Mouse (Mus musculus) left cerebral cortex, adult 11 months (tissue): ENCODE measurements around the gene Gje1.

ENCODE experiments used
- DNase-seq: peaks from one replicate; pipeline ENCODE4 v3.0.0; 2022; ENCODE audit warnings: low spot score

Gene Gje1

GRCm38 (mm10) chr10:14718114-14718513 lies at the start of gene Gje1:
Gene Gje1 (minus strand): TSS chr10:14718214.
- no peak for DNase-seq

- no peak for DNase-seq
Observed at GRCm38 (mm10) chr10:14760618-14761017, 42.6 kb upstream of the Gje1 start.

DNA sequence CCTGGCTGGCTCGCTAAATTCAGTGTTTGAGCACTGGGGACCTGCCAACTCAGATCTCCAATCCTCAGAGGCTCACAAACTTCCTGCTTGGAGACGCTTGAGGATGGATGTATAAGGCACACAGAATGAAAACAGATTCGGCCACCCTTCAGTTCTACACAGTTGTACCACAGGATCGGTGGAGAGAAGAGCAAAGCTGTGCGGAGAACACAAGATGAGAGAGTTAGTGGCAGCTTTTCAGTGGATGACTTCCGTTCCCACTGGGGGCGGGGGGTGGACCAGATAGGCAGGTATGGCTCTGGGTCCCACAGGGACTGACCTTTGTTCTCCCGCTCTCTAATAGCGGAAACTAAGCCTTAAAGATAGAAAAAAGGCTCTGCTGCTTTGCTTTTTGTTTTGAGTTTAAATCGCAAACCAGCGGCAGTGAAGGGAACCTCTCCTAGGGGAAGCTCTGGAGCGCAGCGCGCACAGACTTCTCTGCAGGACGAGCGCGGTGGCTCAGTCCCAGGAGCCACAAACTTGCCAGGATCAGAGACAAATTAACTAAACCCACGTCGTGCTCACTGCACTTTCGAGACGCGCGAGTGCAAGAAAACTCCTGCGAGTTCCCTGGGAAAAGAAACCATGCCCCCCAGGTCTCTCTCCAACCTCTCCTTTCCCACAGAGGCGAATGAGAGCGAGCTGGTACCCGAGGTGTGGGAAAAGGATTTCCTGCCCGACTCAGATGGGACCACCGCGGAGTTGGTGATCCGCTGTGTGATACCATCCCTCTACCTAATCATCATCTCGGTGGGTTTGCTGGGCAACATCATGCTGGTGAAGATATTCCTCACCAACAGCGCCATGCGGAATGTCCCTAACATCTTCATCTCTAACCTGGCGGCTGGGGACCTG lies 41.9 kb upstream of the Gje1 start:
- DNase-seq = no peak

DNA sequence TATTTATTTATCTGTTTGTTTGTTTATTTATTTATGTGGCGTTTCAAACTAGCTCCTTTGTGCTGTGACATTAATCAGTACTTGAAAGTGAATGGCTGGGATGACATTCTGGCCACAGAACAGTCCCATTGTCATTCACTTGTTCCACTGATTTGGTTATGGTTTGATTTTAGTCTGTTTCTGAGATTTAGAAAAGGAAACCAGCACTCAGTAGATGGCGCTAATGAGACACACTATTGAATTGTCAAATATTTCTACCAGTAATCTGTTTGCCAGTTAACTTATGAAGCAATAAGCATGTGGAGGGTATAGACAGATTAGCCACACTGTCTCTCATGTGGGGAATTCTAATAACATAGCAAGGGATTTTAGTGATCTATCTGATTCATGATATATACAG lies 16.3 kb upstream of the Gje1 start:
- peak; percentile 62 for DNase-seq

DNA sequence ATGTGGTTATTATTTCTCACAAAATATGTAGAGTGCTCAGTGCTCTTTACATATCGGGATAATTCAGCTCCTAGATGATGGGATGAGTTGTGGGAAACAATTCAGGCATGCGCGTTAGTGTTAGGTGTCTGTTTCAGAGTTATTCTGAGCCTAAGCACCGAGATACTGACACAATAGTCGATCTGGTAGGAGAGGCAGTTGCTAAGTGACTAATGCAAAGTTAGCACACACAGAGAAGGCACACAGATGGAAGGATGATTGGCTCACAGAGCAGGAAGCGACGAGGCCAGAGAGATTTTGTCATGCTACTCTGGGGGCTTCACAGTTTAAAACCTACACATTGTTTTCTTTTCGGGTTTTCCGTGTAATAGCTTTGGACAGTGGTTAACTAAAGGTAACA lies 7.7 kb upstream of the Gje1 start:
- no peak for DNase-seq

GRCm38 (mm10) chr10:14705072-14706066 lies 12.6 kb downstream of the Gje1 start, which contains the start of the genes Vta1 and Nmbr:
Gene Vta1 (minus strand): TSS chr10:14705560.
Gene Nmbr (plus strand): TSS chr10:14705591.
- DNase-seq = peak; percentile 97

- no peak for DNase-seq
Observed at GRCm38 (mm10) chr10:14703830-14704420, 14.1 kb downstream of the Gje1 start.

DNA sequence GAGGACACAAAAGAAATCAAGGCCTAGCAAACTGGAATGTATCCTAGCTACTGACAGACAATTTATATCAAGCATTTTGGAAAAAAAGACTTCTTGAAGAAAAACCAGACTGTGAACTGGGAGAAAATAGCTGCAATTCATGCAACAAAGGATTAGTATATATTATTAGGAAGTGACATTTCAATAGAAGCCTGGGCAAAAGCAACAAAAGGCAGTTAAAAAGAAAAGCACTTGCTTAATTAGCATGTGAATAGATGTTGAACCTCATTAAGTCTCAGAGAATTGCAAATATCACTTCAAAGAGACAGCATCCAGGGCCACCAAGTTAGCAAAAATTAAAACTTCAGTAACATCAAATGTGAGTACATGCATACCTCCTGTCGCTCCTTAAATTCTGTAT lies 14.8 kb downstream of the Gje1 start:
- no peak for DNase-seq

DNA sequence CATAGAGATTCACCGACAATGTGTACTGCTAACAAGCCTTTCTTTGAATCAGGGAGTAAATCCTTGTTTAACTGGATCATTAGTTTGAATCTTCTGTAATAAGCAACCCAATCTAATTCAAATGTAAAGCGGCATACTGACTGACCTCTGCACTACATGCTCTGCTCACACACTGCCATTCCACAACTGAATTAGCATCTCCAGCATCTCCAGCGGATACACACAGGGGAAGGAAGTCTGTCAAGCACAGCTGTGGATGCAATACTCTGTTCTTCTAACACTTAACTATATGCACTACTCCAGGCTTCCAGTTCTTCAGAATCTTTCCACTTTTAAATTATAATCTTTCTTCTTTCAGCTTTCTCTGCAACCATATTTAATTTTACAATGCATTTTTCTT lies 27.7 kb downstream of the Gje1 start:
- no peak for DNase-seq

DNA sequence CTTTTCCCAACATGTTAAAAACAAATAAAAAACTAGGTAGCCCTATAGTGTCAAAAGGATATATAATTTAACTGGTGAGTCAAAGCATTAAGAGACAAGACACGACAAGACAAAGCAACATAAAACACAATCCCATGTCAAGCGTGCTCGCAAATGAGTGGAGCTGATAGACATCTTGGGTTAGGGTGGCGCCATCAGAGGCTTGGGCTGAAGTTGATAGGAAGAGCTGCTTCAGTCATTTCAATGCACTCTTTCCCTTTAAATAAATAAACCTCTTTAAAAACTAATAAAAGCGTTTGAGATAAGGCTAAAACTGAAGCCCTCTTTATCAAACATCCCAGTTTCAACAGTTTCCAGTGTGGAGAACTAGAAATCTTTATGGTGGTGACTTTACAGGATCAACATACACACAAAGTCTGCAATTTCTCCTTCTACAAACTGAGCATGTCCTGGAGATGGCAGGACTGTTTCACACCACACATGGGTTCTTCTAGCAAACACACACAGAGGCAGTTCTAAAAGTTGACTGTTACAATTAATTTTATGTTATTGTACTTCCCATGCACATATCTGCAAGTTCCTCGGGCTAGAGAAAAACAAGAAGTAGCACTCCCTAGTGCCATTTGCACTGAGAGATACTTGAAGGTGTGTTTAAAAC lies 29.1 kb downstream of the Gje1 start:
- no peak for DNase-seq

- no peak for DNase-seq
Observed at GRCm38 (mm10) chr10:14685663-14686062, 32.4 kb downstream of the Gje1 start.

GRCm38 (mm10) chr10:14666147-14666546 lies 51.9 kb downstream of the Gje1 start:
- DNase-seq = no peak
